Mouse (Mus musculus): ENCODE measurements around the gene Vdac1. TPM values are rescaled to one million over a fixed set of nuclear protein-coding genes. Genes with fewer than 3 reads are reported as not detected.

The Vdac1 gene
- 364 and 394 TPM in 2 replicates for polyA plus RNA-seq (2012; rRNA removed)

DNA sequence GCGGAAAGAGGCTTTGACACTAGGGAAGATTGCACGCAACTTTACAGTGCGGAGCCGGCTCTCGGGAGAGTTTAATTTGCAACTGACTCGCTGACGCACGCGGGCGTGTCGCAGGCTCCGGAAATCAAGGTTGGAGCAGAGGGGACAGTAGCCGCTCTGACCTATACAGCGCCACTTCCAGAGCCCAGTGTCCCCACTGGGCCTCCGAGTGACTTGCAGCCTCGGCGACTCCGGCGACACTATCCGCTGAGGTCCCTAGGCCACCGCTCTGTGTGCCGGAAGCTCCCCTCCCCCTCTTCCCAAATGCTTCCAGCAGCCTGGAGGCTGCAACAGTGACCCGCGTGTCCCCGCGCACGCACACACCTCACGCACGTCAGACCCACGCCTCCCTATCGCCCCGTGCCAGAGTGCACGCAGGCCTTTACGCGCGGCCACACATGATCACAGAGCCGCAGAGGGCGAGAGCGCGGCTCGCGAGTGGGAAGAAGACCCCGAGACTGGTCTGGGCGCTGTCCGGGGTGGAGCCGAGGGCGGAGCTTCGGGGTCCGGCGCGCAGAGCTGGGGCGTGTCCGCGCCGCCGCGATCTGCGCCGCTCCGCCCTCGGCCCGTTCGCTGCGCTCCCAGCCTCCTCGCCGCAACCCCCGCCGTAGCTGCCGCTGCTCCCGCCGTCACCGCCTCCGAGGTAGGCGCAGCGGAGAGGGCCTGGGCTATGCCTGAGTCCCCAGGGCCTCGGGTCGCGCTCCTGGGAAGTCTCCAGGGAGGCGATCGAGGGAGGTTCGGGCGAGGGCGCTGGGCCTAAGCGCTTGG lies at the start of gene Vdac1:
Gene Vdac1, plus strand, starts transcription at position 390 of the 807 bp plus-strand sequence.
- peak; percentile 87; the same call in 1 of the 2 replicates for TF ChIP-seq POLR2A (IDR thresholded peaks at IDR 0.05; ENCODE audit: borderline replicate concordance, insufficient read depth, low read length)
- TF ChIP-seq CTCF (IDR thresholded peaks at IDR 0.05; ENCODE audit: borderline replicate concordance, insufficient read depth, low read depth, low read length): no peak
- WGBS: under 1% methylated on average over 84 of the region's 84 CpGs
- Histone ChIP-seq H3K4me1 (ENCODE audit: control insufficient read depth, insufficient read depth, low read length) (peaks cover 25% of the 10 kb centered on the region), H3K4me3 (replicated peaks; ENCODE audit: insufficient read depth, low read depth, low read length) (peak within 1 kb of the TSS; percentile 86), H3K27ac (ENCODE audit: insufficient read depth, low read length) (peak within 1 kb of the TSS; percentile 92), H3K27me3 (ENCODE audit: control insufficient read depth, insufficient read depth, low read length) (no peaks in the 10 kb centered on the region)
- peak; percentile 91 to 93 for DNase-seq

DNA sequence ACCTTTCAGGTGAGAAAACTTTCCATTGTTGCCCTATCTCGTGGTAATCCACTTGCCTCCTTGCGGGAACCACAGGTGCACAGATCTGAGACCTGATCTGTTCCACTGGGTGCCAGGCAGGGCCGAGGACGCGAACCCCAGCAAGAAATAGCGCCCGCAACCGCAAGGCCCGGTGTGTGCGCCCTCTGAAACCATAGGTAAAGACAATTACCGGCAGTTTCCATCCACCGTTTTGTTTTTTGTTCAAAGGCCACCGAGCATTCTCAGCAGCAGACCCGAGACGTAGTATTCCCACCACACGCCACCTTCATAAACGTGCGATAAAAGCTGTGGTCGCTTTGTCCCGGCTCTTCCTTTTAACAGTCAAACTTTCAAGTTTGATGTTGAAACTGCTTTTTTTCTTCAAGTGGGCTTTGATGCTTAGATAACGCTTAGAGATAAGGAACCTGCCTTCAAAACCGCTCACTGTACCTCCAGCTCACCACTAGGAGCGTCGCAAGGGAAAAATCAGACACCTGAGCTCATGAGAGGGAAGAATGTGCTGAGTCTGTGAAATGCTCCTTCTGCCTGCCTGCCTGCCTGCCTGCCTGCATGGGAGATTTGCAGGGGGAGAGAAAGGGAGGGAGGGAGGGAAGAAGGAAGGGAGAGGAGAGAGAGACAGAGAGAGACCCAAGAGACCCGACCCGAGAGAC lies 46.4 kb upstream of the Vdac1 start:
- Histone ChIP-seq H3K27ac (ENCODE audit: insufficient read depth, low read length) (no peak overlapping the region), H3K4me1 (ENCODE audit: control insufficient read depth, insufficient read depth, low read length) (no peaks in the 10 kb centered on the region), H3K27me3 (ENCODE audit: control insufficient read depth, insufficient read depth, low read length) (no peaks in the 10 kb centered on the region), H3K4me3 (replicated peaks; ENCODE audit: insufficient read depth, low read depth, low read length) (no peak overlapping the region)
- TF ChIP-seq POLR2A (IDR thresholded peaks at IDR 0.05; ENCODE audit: borderline replicate concordance, insufficient read depth, low read length): no peak
- TF ChIP-seq CTCF (IDR thresholded peaks at IDR 0.05; ENCODE audit: borderline replicate concordance, insufficient read depth, low read depth, low read length): peak; percentile 28; the same call in 1 of the 2 replicates
- DNase-seq: no peak
- WGBS: 37% methylated on average over 26 of the region's 26 CpGs

DNA sequence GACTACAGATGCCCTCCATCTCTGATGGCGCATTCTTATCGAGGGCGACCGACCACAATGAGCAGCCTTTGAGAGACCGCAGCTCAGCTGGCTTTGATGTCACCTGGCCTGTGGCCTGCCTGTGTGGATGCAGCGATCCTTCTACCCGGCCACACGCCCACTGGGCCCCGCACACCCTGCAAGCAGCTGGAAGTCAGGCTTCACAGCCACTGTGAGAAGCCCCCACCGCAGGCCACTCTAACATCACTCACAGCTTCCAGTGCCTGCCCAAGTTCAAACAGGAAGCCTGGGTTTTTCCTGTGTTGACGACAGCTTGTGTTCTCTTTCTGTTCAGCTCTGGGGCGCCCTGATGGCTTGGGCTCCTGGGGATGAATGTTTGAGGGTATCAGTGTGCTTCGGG lies 42.2 kb upstream of the Vdac1 start:
- H3K4me3 ChIP-seq (replicated peaks; ENCODE audit: insufficient read depth, low read depth, low read length): no peak overlapping the region
- no peaks in the 10 kb centered on the region for H3K4me1 ChIP-seq (ENCODE audit: control insufficient read depth, insufficient read depth, low read length)
- H3K27me3 ChIP-seq (ENCODE audit: control insufficient read depth, insufficient read depth, low read length): no peaks in the 10 kb centered on the region
- TF ChIP-seq POLR2A (IDR thresholded peaks at IDR 0.05; ENCODE audit: borderline replicate concordance, insufficient read depth, low read length) (no peak), CTCF (IDR thresholded peaks at IDR 0.05; ENCODE audit: borderline replicate concordance, insufficient read depth, low read depth, low read length) (no peak)
- WGBS: 70% methylated on average over 13 of the region's 13 CpGs
- no peak overlapping the region for H3K27ac ChIP-seq (ENCODE audit: insufficient read depth, low read length)
- DNase-seq: no peak

DNA sequence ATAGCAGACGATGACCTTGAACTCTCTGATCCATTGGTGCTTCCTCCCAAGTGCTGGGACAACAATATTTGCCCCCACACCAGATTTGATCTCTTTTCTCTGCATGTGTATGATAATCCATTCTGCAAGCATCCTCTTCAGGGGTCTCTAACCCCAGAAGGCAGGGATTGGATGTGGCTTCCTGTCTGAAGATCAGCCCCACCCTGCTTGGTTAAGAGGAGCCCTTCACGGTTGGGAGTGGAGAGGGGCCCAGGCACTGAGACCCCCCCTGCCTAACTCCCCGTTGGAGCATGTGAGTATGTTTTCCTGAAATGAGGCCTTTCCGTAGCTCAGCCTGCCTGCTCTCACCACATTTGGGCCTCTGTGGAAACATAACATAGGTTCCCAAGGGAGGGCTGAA lies 41.0 kb upstream of the Vdac1 start:
- 90% methylated on average over 4 of the region's 4 CpGs for WGBS

DNA sequence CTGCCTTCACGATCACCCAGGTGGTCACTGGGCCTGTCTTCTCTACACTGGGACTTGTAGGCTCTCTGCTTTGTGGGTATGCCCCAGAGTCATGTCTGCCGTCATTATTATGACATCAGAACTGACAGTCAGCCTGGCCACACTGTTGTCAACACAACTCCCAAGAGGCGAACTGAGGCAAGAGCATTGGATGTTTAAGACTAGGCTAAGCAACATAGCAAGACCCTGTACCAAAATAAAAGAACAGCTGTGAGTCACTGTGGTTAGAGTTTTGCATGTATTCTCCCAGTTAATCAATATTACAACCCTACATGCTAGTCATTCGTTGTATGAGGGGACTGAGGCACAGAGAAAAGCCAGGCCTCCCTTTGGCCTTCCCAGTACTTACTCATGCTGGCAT lies 40.1 kb upstream of the Vdac1 start:
- no peak for DNase-seq
- Histone ChIP-seq H3K4me3 (replicated peaks; ENCODE audit: insufficient read depth, low read depth, low read length) (no peak overlapping the region), H3K4me1 (ENCODE audit: control insufficient read depth, insufficient read depth, low read length) (no peaks in the 10 kb centered on the region), H3K27ac (ENCODE audit: insufficient read depth, low read length) (no peak overlapping the region), H3K27me3 (ENCODE audit: control insufficient read depth, insufficient read depth, low read length) (no peaks in the 10 kb centered on the region)
- WGBS: 78% methylated on average over 4 of the region's 4 CpGs
- TF ChIP-seq POLR2A (IDR thresholded peaks at IDR 0.05; ENCODE audit: borderline replicate concordance, insufficient read depth, low read length) (no peak), CTCF (IDR thresholded peaks at IDR 0.05; ENCODE audit: borderline replicate concordance, insufficient read depth, low read depth, low read length) (no peak)

More for the DNA sequence above, 41.0 kb upstream of the Vdac1 start:
- Histone ChIP-seq H3K4me3 (replicated peaks; ENCODE audit: insufficient read depth, low read depth, low read length) (no peak overlapping the region), H3K27ac (ENCODE audit: insufficient read depth, low read length) (no peak overlapping the region), H3K27me3 (ENCODE audit: control insufficient read depth, insufficient read depth, low read length) (no peaks in the 10 kb centered on the region), H3K4me1 (ENCODE audit: control insufficient read depth, insufficient read depth, low read length) (no peaks in the 10 kb centered on the region)
- TF ChIP-seq CTCF (IDR thresholded peaks at IDR 0.05; ENCODE audit: borderline replicate concordance, insufficient read depth, low read depth, low read length): no peak
- TF ChIP-seq POLR2A (IDR thresholded peaks at IDR 0.05; ENCODE audit: borderline replicate concordance, insufficient read depth, low read length): no peak
- DNase-seq: no peak

DNA sequence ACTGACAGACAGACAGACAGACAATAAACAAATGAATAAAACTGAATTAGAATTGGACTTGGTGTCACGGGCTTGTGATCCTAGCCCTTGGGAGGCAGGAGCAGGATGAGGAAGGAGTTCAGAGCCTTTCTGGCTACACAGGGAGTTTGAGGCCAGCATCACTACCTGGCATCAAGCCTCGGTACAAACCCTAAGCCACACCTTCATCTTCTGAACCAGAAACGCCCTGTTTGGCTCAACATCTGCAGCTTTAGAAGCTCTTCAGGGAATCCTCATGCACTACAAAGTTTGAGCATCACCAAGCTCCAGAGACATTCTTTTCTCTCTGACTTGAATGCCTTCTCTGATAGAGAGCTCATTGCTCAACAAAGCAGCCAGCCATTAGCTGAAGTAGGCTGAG lies 39.1 kb upstream of the Vdac1 start:
- Histone ChIP-seq H3K4me3 (replicated peaks; ENCODE audit: insufficient read depth, low read depth, low read length) (no peak overlapping the region), H3K4me1 (ENCODE audit: control insufficient read depth, insufficient read depth, low read length) (no peaks in the 10 kb centered on the region)

DNA sequence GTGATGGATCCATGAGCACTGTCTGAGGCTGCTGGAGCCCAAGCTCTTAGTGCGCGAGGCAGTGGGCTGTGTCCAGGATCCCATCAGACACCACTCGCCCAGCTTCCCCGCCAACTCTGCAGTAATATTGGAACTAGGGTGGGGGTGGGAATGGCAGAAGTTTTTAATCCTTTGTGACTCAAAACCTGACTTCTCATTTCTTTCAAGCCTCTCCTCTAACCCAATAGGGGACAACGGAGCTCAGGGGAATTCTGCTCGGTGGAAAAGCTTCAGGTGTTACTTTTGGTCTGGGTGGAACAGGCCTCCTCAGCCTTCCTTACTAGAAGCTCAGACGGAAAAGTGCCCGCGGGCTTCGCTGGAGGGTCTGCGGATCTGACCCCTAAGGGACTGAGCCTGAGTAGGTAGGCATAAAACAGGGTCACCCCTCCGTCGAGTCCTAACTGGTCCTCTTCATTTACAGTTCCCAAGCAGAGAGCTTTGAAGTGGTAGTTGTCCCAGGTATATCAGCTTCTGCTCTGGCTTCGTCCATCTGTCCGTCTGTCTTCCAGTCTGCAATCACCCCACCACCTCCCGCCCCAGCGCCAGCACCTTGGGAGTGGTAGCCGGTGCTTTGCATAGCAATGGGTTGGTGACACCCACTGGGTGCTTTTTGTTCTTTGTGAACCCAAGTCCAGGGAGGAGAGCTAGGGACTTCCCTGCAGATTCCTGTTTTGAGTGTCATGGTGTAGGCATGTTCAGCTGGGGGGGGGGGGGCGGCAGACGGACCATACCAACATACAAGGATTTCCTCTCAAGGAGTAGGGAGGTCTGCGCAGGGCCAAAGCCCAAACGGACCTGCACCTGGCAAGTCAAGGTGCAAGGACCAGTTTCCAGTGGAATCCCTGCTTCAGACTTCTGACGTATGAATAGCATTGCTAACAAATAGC lies 36.0 kb upstream of the Vdac1 start:
- WGBS: 67% methylated on average over 23 of the region's 23 CpGs
- no peak for TF ChIP-seq POLR2A (IDR thresholded peaks at IDR 0.05; ENCODE audit: borderline replicate concordance, insufficient read depth, low read length)
- no peak for TF ChIP-seq CTCF (IDR thresholded peaks at IDR 0.05; ENCODE audit: borderline replicate concordance, insufficient read depth, low read depth, low read length)
- no peak for DNase-seq

More for the DNA sequence above, 39.1 kb upstream of the Vdac1 start:
- Histone ChIP-seq H3K27me3 (ENCODE audit: control insufficient read depth, insufficient read depth, low read length) (no peaks in the 10 kb centered on the region), H3K27ac (ENCODE audit: insufficient read depth, low read length) (no peak overlapping the region)
- DNase-seq: no peak
- TF ChIP-seq POLR2A (IDR thresholded peaks at IDR 0.05; ENCODE audit: borderline replicate concordance, insufficient read depth, low read length) (no peak), CTCF (IDR thresholded peaks at IDR 0.05; ENCODE audit: borderline replicate concordance, insufficient read depth, low read depth, low read length) (no peak)
- 57% methylated on average over 3 of the region's 3 CpGs for WGBS

More for the DNA sequence above, 36.0 kb upstream of the Vdac1 start:
- H3K27me3 ChIP-seq (ENCODE audit: control insufficient read depth, insufficient read depth, low read length): no peaks in the 10 kb centered on the region
- H3K4me1 ChIP-seq (ENCODE audit: control insufficient read depth, insufficient read depth, low read length): no peaks in the 10 kb centered on the region
- no peak overlapping the region for H3K27ac ChIP-seq (ENCODE audit: insufficient read depth, low read length)
- no peak overlapping the region for H3K4me3 ChIP-seq (replicated peaks; ENCODE audit: insufficient read depth, low read depth, low read length)

All from cerebellum, adult 2 months (tissue).